Mouse (Mus musculus) adrenal gland, adult 18-20 months (tissue): ENCODE measurements around the gene Alg1. TPM values are rescaled to one million over a fixed set of nuclear protein-coding genes. Genes with fewer than 3 reads are reported as not detected.
A peak's percentile ranks its signal among the peaks of the same experiment; 100 is the strongest.
"Not testable (repeated sequence)": the region's sequence is repeated elsewhere in the genome, so short reads cannot be mapped to it uniquely, and the experiment has no call there.

ENCODE experiments used
- DNase-seq, 2 experiments: peaks; one replicate each; pipeline ENCODE4 v3.0.0; 2021 to 2022; ENCODE audit warnings: low spot score in 2 of 2
- long read RNA-seq, 2 experiments: library from polyadenylated mRNA; stranded (forward); transcript quantifications; one replicate each; pipeline ENCODE4 v2.0.0; 2021
- total RNA-seq, 2 experiments: library from RNA; stranded (reverse); gene quantifications; 1 replicate in 1 of 2; 2 replicates in 1 of 2; pipeline ENCODE4 v1.2.3; 2021

Gene Alg1
- total RNA-seq = 10 to 100 TPM; 28.8 to 39.4 TPM
- long read RNA-seq, experiment 1, transcript Alg1-202 (13 exons, 1,755 nt) = major isoform, 28 of 36 reads
- long read RNA-seq, experiment 1, partial matches to known transcripts = 1 of 36 reads
- long read RNA-seq, experiment 1, other reads (novel, unspliced or antisense) = 7 of 36 reads
- long read RNA-seq, experiment 2, transcript Alg1-202 (13 exons, 1,755 nt) = major isoform, 92 of 125 reads
- long read RNA-seq, experiment 2, partial matches to known transcripts = 7 of 125 reads
- long read RNA-seq, experiment 2, other reads (novel, unspliced or antisense) = 26 of 125 reads

- peak; percentile 88 to 93 for DNase-seq
Observed at GRCm38 (mm10) chr16:5233418-5234313, at the start of gene Alg1. Alg1 (plus strand) TSS chr16:5233621.

DNA sequence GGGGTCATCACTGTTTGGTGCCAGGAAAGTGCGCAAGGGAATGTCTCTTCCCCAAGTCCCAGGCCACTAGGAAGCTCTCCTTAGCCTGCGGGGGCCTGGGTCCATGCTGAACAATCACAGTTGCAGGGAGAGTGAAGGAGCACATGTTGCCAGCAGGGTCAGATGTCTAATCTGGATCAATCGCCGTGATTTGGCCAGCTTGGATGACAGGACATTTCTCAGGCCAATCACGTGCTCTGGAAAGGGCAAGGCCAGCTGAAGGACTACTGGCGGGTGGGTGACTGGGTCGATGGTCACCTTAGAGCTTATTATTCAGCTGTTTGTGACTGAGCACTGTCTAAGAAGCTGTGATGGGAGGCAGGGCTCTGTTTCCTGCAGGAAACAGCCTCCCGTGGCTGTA, 49.3 kb upstream of the Alg1 start:
- peak in 1 of 2 experiments; percentile 54 for DNase-seq

DNA sequence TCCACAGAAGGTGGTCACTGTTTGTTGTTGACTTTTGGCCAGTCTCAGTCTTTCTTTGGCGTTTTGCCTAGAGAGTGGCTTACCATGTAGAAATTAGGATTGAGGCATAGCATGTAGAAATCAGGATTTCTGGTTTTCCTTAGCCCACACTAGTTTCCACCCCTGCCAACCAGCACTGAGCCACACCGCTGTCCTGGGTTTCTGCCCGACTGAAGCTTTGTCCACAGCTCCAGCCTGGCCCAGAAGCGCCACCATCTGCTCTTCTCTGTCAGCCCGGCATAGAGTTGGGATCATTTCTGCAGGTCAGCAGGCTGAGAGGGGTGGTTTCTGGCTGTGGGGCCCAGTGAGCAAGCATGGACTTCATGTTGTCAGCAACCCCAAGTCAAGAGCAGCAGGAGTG, 48.5 kb upstream of the Alg1 start:
- no peak for DNase-seq

GRCm38 (mm10) chr16:5185691-5186090, 47.7 kb upstream of the Alg1 start:
- DNase-seq = peak in 1 of 2 experiments; percentile 25

- DNase-seq = peak in 1 of 2 experiments; percentile 10
Observed at GRCm38 (mm10) chr16:5186234-5186633, 47.2 kb upstream of the Alg1 start.

DNA sequence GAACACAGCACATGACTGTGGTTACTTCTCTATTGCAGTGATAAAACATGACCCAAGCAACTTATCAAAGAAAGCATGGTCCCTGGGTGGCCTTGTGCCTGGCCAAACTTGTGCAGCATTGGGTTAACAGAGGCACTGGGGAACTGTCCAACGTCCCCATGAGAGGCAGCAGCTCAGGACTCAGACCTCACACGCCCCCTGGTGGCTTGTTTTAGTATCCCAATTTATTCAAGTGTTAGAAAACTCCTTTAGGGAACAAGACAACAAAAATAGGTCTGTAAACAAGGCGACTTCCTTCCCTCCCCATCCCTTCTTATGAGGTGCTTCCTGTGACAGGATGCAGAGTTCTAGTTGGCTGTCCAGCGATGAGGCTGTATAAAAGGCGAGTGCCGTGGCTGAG, 38.3 kb upstream of the Alg1 start:
- DNase-seq = peak; percentile 65 to 74

GRCm38 (mm10) chr16:5202681-5203080, 30.7 kb upstream of the Alg1 start:
- DNase-seq = peak in 1 of 2 experiments; percentile 45

GRCm38 (mm10) chr16:5203200-5203599, 30.2 kb upstream of the Alg1 start:
- DNase-seq = peak in 1 of 2 experiments; percentile 39

GRCm38 (mm10) chr16:5203668-5204433, 29.6 kb upstream of the Alg1 start, which contains the start of gene Nagpa:
Nagpa (minus strand) TSS chr16:5204012.
- peak; percentile 72 to 76 for DNase-seq

DNA sequence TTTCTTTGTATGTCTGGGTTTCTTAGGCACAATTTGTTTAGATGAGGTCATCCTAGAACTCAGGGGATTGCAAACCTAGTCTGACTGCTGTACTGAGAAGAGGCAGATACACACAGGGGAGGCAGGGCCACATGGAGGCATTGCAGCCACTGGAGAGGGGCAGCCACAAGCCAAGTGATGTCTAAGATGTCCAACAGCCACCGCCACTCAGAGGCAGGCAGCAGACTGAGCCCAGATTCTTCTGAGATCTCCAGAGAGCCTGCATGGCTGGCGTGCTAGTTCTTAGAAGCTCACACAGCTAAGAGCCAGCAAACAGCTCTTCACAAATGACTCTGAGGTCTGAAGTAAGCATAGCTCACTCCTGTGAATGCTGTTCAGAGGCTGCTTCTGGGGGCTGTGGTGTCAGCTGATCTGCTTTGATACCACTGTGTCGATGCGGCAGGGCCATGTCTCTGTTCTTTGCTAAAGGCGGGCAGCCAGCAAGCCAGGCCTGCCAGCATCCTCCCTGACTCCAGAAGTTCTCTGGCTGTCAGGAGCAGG, 27.9 kb upstream of the Alg1 start:
- DNase-seq = no peak

GRCm38 (mm10) chr16:5206051-5206450, 27.4 kb upstream of the Alg1 start:
- DNase-seq = no peak

- no peak for DNase-seq
Observed at GRCm38 (mm10) chr16:5210365-5210764, 23.1 kb upstream of the Alg1 start.

- DNase-seq = no peak
Observed at GRCm38 (mm10) chr16:5212150-5212549, 21.3 kb upstream of the Alg1 start.

DNA sequence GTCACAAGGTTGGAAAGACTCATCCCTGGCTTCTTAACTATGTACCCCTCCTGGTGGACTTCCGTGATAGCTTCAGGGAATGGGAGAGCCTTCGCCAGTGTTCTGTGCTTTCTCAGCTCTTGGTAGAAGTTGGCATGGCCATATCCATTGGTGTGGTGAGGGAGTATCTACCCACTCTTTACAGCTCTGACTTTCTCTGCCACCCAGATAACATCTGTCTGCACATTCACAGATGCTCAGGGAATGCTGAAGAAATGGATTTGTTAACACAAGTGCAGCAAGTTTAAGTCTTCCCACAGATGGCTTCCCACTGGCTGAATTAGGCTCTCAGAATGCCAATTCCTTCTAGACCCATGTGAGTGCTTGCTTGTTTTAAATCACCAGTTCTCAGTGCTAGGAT, 19.3 kb upstream of the Alg1 start:
- DNase-seq = no peak

GRCm38 (mm10) chr16:5216686-5217085, 16.7 kb upstream of the Alg1 start:
- no peak for DNase-seq

DNA sequence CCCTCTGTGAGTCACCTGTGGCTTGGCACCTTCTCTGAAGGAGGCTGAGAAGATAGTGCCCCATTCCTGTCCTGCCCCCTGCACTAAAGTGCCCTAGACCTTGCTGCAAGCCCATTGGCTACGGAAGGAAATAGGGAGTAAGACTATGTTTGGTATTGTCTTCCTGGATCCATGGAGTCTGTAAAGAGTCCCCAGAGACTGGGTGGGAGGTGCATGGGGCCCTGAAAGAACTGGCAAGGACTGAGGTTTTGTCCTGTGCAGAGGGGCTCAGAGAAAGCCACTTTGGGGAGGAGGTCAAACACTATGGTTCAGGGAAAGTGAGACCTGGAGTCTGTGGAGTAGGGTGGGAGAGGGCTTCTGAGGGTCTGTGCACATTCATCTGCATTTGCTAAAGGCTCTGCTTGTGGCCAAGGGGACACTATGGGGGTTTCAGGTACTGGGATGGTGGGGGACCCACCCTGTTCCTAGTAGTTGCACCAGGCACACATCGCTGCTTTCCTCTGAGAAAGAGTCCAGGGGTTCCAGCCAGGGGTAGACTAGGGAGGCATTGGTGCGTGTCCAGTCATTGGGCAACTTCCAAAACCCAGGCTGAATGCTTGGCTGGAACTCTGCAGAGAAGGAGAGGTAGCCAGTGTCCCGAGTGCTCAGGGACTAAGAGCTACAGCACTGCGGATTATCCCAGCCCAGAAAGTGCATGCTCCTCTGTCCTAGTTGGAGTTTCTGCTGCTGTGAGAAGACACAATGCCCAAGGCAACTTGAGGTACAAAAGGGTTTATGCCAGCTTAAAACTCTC, 15.9 kb upstream of the Alg1 start:
- DNase-seq = no peak

- DNase-seq = no peak
Observed at GRCm38 (mm10) chr16:5221403-5221802, 12.0 kb upstream of the Alg1 start.

GRCm38 (mm10) chr16:5222140-5222539, 11.3 kb upstream of the Alg1 start, which contains the start of gene AU021092:
AU021092 (minus strand) TSS chr16:5222299.
- DNase-seq = no peak

DNA sequence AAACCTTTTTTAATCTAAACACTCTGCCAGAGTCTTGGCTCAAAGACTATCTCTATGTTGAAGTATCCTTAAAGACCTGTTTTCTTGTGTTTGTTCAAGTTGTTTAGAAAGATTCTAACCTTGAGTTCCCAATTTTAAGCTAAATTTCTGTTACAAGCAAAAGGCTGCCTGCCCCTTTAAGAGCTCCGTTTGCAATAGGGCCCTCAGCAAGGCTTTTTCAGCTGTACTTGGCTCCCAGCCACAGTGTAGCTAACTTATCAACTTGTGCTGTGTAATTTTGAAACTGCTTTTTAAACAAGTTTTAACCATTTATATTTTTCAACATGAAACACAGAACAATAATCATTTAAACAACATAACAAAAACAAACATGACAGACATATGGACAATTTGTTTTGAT, 6.9 kb upstream of the Alg1 start:
- DNase-seq = not testable (repeated sequence)

DNA sequence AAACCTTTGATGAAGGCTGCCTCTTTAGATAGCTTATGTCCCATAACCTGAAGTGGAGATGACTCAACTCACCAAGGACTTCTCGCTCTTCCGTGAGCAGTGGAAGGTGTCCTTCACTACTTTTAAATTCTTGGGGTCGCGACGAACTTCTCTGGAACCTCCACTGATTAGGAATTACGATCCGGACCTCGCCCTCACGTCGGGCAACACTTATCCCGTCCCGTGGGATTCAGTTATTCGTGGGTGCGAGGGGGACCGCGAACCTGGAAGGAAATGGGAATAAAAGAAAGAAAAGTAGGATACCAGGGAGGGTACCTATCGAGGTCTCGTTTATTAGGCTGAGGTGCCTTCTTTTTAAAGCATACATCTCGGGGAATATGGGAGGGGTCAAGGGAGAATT, 5.9 kb upstream of the Alg1 start:
- DNase-seq = not testable (repeated sequence)
